Mouse (Mus musculus) G1E (cell line): ENCODE measurements around the gene Ifnar2. TPM values are rescaled to one million over a fixed set of nuclear protein-coding genes. Genes with fewer than 3 reads are reported as not detected.

Experiments used
- ATAC-seq: 2 replicates; pipeline ENCODE4 v1.8.0; 2016; ENCODE audit warnings: mild to moderate bottlenecking; ENCODE audit not compliant: insufficient number of reproducible peaks, poor library complexity, low FRiP score, severe bottlenecking; ENCODE audit errors: extremely low read depth
- DNase-seq: peaks from one replicate; pipeline ENCODE4 v3.0.0; 2012; ENCODE audit warnings: low spot score
- H3K27me3 ChIP-seq: 2 replicates; pipeline ENCODE4 v1.6.1; 2012; ENCODE audit warnings: mild to moderate bottlenecking, low read length, inconsistent platforms; ENCODE audit not compliant: insufficient read depth
- H3K36me3 ChIP-seq: replicated peaks from 2 replicates; pipeline ENCODE3; 2012; ENCODE audit warnings: mild to moderate bottlenecking, inconsistent platforms
- H3K4me1 ChIP-seq: 2 replicates; pipeline ENCODE4 v1.6.1; 2012; ENCODE audit warnings: low read depth, low read length, inconsistent platforms, mixed read lengths; ENCODE audit not compliant: insufficient read depth
- H3K4me3 ChIP-seq: 2 replicates; pipeline ENCODE4 v1.5.1; 2012; ENCODE audit warnings: low read depth, mild to moderate bottlenecking, inconsistent platforms, low read length, moderate library complexity, mixed read lengths
- H3K9me3 ChIP-seq: replicated peaks from 2 replicates; pipeline ENCODE4 v1.6.1; 2012; ENCODE audit warnings: inconsistent platforms
- CTCF ChIP-seq: IDR thresholded peaks from 2 replicates; pipeline ENCODE4 v1.5.1; 2012; ENCODE audit warnings: low read depth, low read length, inconsistent platforms, mixed read lengths
- GATA1 ChIP-seq: IDR thresholded peaks from 2 replicates; pipeline ENCODE4 v1.6.1; 2012; ENCODE audit warnings: borderline replicate concordance, low read length, inconsistent platforms, mixed read lengths
- GATA2 ChIP-seq: IDR thresholded peaks from 2 replicates; pipeline ENCODE4 v1.6.1; 2012; ENCODE audit warnings: low read depth, low read length, inconsistent platforms, borderline replicate concordance
- POLR2AphosphoS5 ChIP-seq: IDR thresholded peaks from 2 replicates; pipeline ENCODE4 v1.6.1; 2012; ENCODE audit warnings: low read depth, low read length, inconsistent platforms; ENCODE audit not compliant: insufficient replicate concordance
- TAL1 ChIP-seq: conservative IDR thresholded peaks from 2 replicates; pipeline ENCODE4 v1.6.1; 2012; ENCODE audit warnings: low read depth, low read length, inconsistent platforms, mixed read lengths
- polyA plus RNA-seq: library from polyadenylated mRNA; stranded (reverse); fragments of >175 nt; gene quantifications from 2 replicates; pipeline ENCODE4 v1.2.3, GENCODE M21; 2012
- total RNA-seq, 2 experiments: library from RNA; stranded (forward) in 1 of 2; stranded (reverse) in 1 of 2; fragments of 200-1000 nt in 1 of 2; fragments of >200 nt in 1 of 2; fragmentation: Nextera tagmentation in 1 of 2; gene quantifications; 2 replicates each; pipeline ENCODE4 v1.2.3; 2014 to 2017

The Ifnar2 gene
- total and polyA plus RNA-seq, 3 experiments = 27.3 to 186 (median 67.3) TPM

- peaks cover 78% of the 10 kb centered on the region for H3K4me1 ChIP-seq
- H3K36me3 ChIP-seq = no peaks in the 10 kb centered on the region
- H3K27me3 ChIP-seq = no peaks in the 10 kb centered on the region
- DNase-seq = no peak
- H3K9me3 ChIP-seq = no peaks in the 10 kb centered on the region
- TF ChIP-seq POLR2AphosphoS5 (no peak), GATA2 (no peak), CTCF (no peak), GATA1 (no peak), TAL1 (no peak)
- ATAC-seq = no peak
- H3K4me3 ChIP-seq = no peak overlapping the region
Measured at GRCm38 (mm10) chr16:91450137-91451064, 77.8 kb downstream of the Ifnar2 start.

DNA sequence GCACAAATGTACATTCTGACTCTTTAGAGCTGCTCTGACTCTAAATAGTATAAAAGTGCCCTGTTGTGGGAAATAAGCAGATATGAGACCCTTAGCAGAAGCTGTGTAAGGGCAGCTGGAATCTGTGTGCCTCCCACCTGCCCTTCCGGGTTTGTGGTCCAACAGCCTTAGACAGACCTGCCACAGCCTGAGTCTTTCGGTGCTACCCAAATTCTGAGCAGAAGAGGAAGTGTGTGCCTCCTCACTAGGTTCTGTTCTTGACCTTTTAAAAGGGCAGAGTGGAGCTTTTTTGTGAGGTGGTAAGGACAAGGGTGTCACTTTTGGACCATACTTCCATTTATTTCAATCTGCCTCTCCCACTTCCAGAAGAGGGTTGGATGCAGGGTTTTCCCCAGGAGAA lies 79.4 kb downstream of the Ifnar2 start:
- H3K4me1 ChIP-seq = peaks cover 70% of the 10 kb centered on the region
- TF ChIP-seq GATA2 = no peak
- no peak for TF ChIP-seq TAL1
- TF ChIP-seq POLR2AphosphoS5 = no peak
- no peak for TF ChIP-seq GATA1
- no peak for TF ChIP-seq CTCF
- no peaks in the 10 kb centered on the region for H3K27me3 ChIP-seq
- no peak overlapping the region for H3K4me3 ChIP-seq
- no peak for DNase-seq
- peaks cover 5% of the 10 kb centered on the region for H3K36me3 ChIP-seq
- peaks cover 5% of the 10 kb centered on the region for H3K9me3 ChIP-seq
- ATAC-seq = no peak

DNA sequence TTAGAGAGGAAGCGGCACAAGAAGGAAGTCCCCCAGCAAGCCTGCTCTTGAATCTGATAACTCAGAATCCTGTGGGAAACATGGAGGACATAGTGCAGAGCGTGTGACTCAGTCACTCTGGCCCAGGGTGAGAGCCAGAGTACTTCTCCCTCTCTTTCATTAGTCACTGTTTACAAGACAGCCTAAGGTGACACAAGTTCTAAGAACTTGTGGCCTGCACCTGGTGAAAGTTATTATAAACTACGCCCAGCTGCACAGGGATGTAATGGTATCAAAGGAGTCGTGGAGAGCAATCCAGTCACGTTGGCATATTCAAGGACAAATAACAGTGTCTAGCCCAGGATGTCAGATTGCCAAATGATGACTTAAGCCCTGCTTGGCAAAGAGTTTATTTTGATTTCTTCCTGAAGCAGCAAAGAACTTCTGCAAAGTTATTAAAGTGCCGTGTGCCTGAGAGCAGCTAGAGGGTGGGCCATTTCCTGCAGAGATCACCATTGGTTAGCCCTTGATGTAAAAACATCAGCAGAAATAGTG lies 79.8 kb downstream of the Ifnar2 start:
- TF ChIP-seq GATA1 (no peak), GATA2 (no peak), POLR2AphosphoS5 (no peak), TAL1 (no peak), CTCF (no peak)
- peaks cover 8% of the 10 kb centered on the region for H3K9me3 ChIP-seq
- peaks cover 65% of the 10 kb centered on the region for H3K4me1 ChIP-seq
- no peak overlapping the region for H3K4me3 ChIP-seq
- H3K27me3 ChIP-seq = no peaks in the 10 kb centered on the region
- no peak for DNase-seq
- H3K36me3 ChIP-seq = peaks cover 8% of the 10 kb centered on the region
- no peak for ATAC-seq

Other genes starting within 250 kb of the Ifnar2 start
- not detected in 2 replicates for gene Olig2, start 147.3 kb upstream of the Ifnar2 start, total RNA-seq (2014; fragmentation: Nextera tagmentation)
- 0.05 and 0.06 TPM in 2 replicates for gene Olig2, start 147.3 kb upstream of the Ifnar2 start, total RNA-seq (2017)
- gene Olig2, start 147.3 kb upstream of the Ifnar2 start, polyA plus RNA-seq = not detected in 2 replicates
- gene Olig1, start 103.0 kb upstream of the Ifnar2 start, total RNA-seq (2014; fragmentation: Nextera tagmentation) = not detected in 2 replicates
- gene Olig1, start 103.0 kb upstream of the Ifnar2 start, total RNA-seq (2017) = not detected in 2 replicates
- gene Olig1, start 103.0 kb upstream of the Ifnar2 start, polyA plus RNA-seq = not detected in 2 replicates
- 8.9 and 18.1 TPM in 2 replicates for gene Gm21970, start 18.9 kb downstream of the Ifnar2 start, total RNA-seq (2014; fragmentation: Nextera tagmentation)
- not detected in 2 replicates for gene Gm21970, start 18.9 kb downstream of the Ifnar2 start, total RNA-seq (2017)
- not detected in 2 replicates for gene Gm21970, start 18.9 kb downstream of the Ifnar2 start, polyA plus RNA-seq
- gene Il10rb, start 33.4 kb downstream of the Ifnar2 start, total RNA-seq (2014; fragmentation: Nextera tagmentation) = 137 and 144 TPM in 2 replicates
- gene Il10rb, start 33.4 kb downstream of the Ifnar2 start, total RNA-seq (2017) = 87.8 and 101 TPM in 2 replicates
- gene Il10rb, start 33.4 kb downstream of the Ifnar2 start, polyA plus RNA-seq = 16.7 and 18.3 TPM in 2 replicates
- gene Ifnar1, start 112.5 kb downstream of the Ifnar2 start, total RNA-seq (2014; fragmentation: Nextera tagmentation) = 73.0 and 103 TPM in 2 replicates
- gene Ifnar1, start 112.5 kb downstream of the Ifnar2 start, total RNA-seq (2017) = 65.5 and 72.3 TPM in 2 replicates
- gene Ifnar1, start 112.5 kb downstream of the Ifnar2 start, polyA plus RNA-seq = 15.1 and 16.2 TPM in 2 replicates
- 30.8 and 38.9 TPM in 2 replicates for gene Ifngr2, start 174.3 kb downstream of the Ifnar2 start, total RNA-seq (2014; fragmentation: Nextera tagmentation)
- 17.3 and 20.8 TPM in 2 replicates for gene Ifngr2, start 174.3 kb downstream of the Ifnar2 start, total RNA-seq (2017)
- gene Ifngr2, start 174.3 kb downstream of the Ifnar2 start, polyA plus RNA-seq = 20.0 and 25.3 TPM in 2 replicates
- gene Tmem50b, start 225.0 kb downstream of the Ifnar2 start, total RNA-seq (2014; fragmentation: Nextera tagmentation) = 18.8 and 25.1 TPM in 2 replicates
- 17.9 and 19.7 TPM in 2 replicates for gene Tmem50b, start 225.0 kb downstream of the Ifnar2 start, total RNA-seq (2017)
- gene Tmem50b, start 225.0 kb downstream of the Ifnar2 start, polyA plus RNA-seq = 1.4 and 1.8 TPM in 2 replicates
- 7.4 and 8.0 TPM in 2 replicates for gene Dnajc28, start 246.2 kb downstream of the Ifnar2 start, total RNA-seq (2014; fragmentation: Nextera tagmentation)
- gene Dnajc28, start 246.2 kb downstream of the Ifnar2 start, total RNA-seq (2017) = 4.6 and 5.1 TPM in 2 replicates
- gene Dnajc28, start 246.2 kb downstream of the Ifnar2 start, polyA plus RNA-seq = 0.40 and 0.76 TPM in 2 replicates